Mouse (Mus musculus) lung, adult 2 months (tissue): Measurements from ENCODE around the gene Phf20. TPM values are rescaled to one million over a fixed set of nuclear protein-coding genes. Genes with fewer than 3 reads are reported as not detected.

Experiments
- DNase-seq: peaks from one replicate; pipeline ENCODE4 v3.0.0; 2022
- H3K4me1 ChIP-seq: fragments of 200-500 bp; 2 replicates; pipeline ENCODE4 v1.6.1; 2011; ENCODE audit warnings: low read length; ENCODE audit not compliant: control insufficient read depth, insufficient read depth
- H3K4me3 ChIP-seq: fragments of 200-500 bp; replicated peaks from 2 replicates; pipeline ENCODE3; 2011; ENCODE audit warnings: low read depth, mild to moderate bottlenecking, control low read depth, low read length; ENCODE audit errors: extremely low read depth
- CTCF ChIP-seq: fragments of 200-500 bp; IDR thresholded peaks from 2 replicates; pipeline ENCODE4 v1.5.1; 2011; ENCODE audit warnings: mild to moderate bottlenecking, low read length, control low read depth; ENCODE audit not compliant: insufficient read depth
- POLR2A ChIP-seq: fragments of 200-500 bp; IDR thresholded peaks from 2 replicates; pipeline ENCODE4 v1.6.1; 2011; ENCODE audit warnings: low read depth, mild to moderate bottlenecking, control low read depth, low read length, borderline replicate concordance; ENCODE audit errors: extremely low read depth
- WGBS: fragments of 180-500 bp; shearing (Covaris S2); methylation state at CpG from one replicate; pipeline ENCODE4 v1.1.7; 2018; 5-methylcytosine and 5-hydroxymethylcytosine counted together
- polyA plus RNA-seq: library from polyadenylated mRNA; depleted of rRNA; stranded (reverse); fragments of >200 nt; gene quantifications from 2 replicates; pipeline ENCODE4 v1.2.3, GENCODE M21; 2012; rRNA removed

Gene Phf20
- polyA plus RNA-seq, result 15.8 and 19.9 TPM in 2 replicates

GRCm38 (mm10) chr2:156196302-156197128 lies at the start of gene Phf20:
TSS of gene Phf20 (plus strand) at chr2:156196466.
- Histone ChIP-seq H3K4me3 (peak within 1 kb of the TSS; percentile 97), H3K4me1 (peaks cover 10% of the 10 kb centered on the region)
- DNase-seq, result peak; percentile 97
- TF ChIP-seq POLR2A (peak; percentile 91; the same call in 1 of the 2 replicates), CTCF (no peak)
- WGBS, result under 1% methylated on average over 81 of the region's 88 CpGs

GRCm38 (mm10) chr2:156147316-156147915 lies 48.9 kb upstream of the Phf20 start:
- 70% methylated on average over 3 of the region's 3 CpGs for WGBS
- DNase-seq, result no peak
- no peak overlapping the region for H3K4me3 ChIP-seq
- H3K4me1 ChIP-seq, result peaks cover 7% of the 10 kb centered on the region
- TF ChIP-seq POLR2A, result no peak

- DNase-seq, result no peak
- TF ChIP-seq POLR2A (no peak), CTCF (no peak)
- no peaks in the 10 kb centered on the region; the same call in 1 of the 2 replicates for H3K4me1 ChIP-seq
- no peak overlapping the region for H3K4me3 ChIP-seq
Observed at GRCm38 (mm10) chr2:156151538-156151937, 44.7 kb upstream of the Phf20 start.

- whole genome bisulfite sequencing, result 98% methylated on average over 1 of the region's 1 CpGs
- H3K4me1 ChIP-seq, result no peaks in the 10 kb centered on the region
- no peak for DNase-seq
- H3K4me3 ChIP-seq, result no peak overlapping the region
- TF ChIP-seq POLR2A (no peak), CTCF (no peak)
Observed at GRCm38 (mm10) chr2:156165478-156165877, 30.8 kb upstream of the Phf20 start.

- no peak for TF ChIP-seq CTCF
- no peak for TF ChIP-seq POLR2A
- H3K4me1 ChIP-seq, result no peaks in the 10 kb centered on the region
- 83% methylated on average over 5 of the region's 5 CpGs for WGBS
- DNase-seq, result no peak
- H3K4me3 ChIP-seq, result no peak overlapping the region
Observed at GRCm38 (mm10) chr2:156166557-156166956, 29.7 kb upstream of the Phf20 start.

- peak overlapping the region; percentile 26 for H3K4me3 ChIP-seq
- 43% methylated on average over 6 of the region's 6 CpGs for WGBS
- TF ChIP-seq CTCF (no peak), POLR2A (no peak)
- H3K4me1 ChIP-seq, result peaks cover 17% of the 10 kb centered on the region
- DNase-seq, result no peak
Observed at GRCm38 (mm10) chr2:156177079-156177478, 19.2 kb upstream of the Phf20 start.

GRCm38 (mm10) chr2:156177651-156178050 lies 18.6 kb upstream of the Phf20 start:
- H3K4me1 ChIP-seq, result peaks cover 17% of the 10 kb centered on the region
- DNase-seq, result no peak
- TF ChIP-seq CTCF (no peak), POLR2A (no peak)
- H3K4me3 ChIP-seq, result no peak overlapping the region
- 21% methylated on average over 7 of the region's 7 CpGs for WGBS

- peak; percentile 80 for DNase-seq
- no peak for TF ChIP-seq CTCF
- peak; percentile 67; the same call in 1 of the 2 replicates for TF ChIP-seq POLR2A
- WGBS, result under 1% methylated on average over 47 of the region's 47 CpGs
- peak overlapping the region; percentile 98 for H3K4me3 ChIP-seq
- peaks cover 17% of the 10 kb centered on the region for H3K4me1 ChIP-seq
Observed at GRCm38 (mm10) chr2:156179046-156179795, 17.0 kb upstream of the Phf20 start.

GRCm38 (mm10) chr2:156179796-156180093 lies 16.5 kb upstream of the Phf20 start:
- under 1% methylated on average over 41 of the region's 41 CpGs for WGBS
- DNase-seq, result no peak
- H3K4me1 ChIP-seq, result peaks cover 17% of the 10 kb centered on the region
- H3K4me3 ChIP-seq, result peak overlapping the region; percentile 98
- no peak for TF ChIP-seq CTCF
- no peak for TF ChIP-seq POLR2A
